Mouse (Mus musculus): Measurements from ENCODE around the gene Eno1. TPM values are rescaled to one million over a fixed set of nuclear protein-coding genes. Genes with fewer than 3 reads are reported as not detected.

Gene Eno1
- total RNA-seq (2022) = 100 to 1,000 TPM; 203 to 424 (median 307) TPM

DNA sequence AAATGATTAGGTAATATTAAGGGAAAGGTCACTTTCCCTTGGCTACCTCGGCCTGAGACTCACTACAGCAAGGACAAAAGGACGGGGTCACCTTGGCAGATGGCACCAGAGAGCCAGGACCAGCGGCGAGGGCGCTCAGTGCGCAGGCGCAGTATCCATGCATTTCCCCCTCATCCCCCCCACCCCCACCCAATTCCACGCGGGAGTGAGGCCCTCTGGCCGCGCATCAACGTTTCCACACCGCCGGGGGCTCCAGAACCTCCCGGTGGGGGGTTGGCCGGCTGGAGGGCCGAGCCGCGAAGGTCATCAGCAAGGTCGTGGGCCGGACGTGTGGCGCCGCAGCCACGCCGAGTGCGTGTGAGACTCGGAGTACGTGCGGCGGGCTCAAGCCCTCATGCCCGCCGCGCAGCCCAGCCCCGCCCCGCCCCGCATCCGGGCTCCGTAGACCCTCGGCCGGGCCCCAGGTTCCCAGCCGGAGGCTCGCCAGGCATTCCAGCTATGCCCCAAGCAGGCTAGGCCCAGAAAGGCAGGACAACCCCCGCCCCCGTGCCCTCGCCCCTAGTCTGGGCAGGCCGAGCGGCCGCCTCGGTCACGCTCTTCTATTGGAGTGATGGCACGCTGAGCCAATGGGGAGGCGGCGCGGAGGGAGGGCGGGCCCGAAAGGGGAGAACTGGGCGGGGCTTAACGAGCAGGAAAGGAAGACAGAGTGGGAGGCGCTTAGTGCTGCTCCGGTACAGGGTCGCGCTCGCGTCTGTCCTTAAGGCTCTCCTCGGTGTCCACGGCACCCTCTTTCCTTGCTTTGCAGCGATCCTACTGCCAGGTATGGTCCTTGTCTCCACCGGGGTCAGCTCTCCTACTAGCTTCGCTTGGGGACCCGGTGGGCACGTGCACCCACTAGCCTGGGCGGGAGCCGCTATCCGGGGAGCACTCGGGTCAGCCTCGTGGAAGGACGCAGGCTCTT lies at the start of gene Eno1:
Gene Eno1 (plus strand): TSS at position 201 of the 961 bp plus-strand sequence.
- peak; percentile 92 for DNase-seq

DNA sequence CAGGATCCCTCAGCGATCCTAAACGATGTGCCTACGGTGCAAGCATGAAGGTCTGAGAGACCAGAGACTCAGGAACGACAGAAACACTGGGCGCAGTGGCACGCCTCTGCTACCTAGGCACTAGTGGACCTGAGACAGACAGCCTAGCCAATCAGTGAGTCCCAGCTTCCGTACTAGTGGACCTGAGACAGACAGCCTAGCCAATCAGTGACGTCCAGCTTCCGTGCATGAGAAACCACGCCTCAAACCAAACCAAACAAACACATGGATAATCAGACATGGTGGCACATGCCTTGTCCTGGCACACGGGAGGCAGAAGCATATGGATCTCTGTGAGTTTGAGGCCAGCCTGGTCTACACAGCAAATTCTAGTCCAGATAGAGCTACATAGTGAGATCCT lies 48.3 kb upstream of the Eno1 start:
- no peak for DNase-seq

DNA sequence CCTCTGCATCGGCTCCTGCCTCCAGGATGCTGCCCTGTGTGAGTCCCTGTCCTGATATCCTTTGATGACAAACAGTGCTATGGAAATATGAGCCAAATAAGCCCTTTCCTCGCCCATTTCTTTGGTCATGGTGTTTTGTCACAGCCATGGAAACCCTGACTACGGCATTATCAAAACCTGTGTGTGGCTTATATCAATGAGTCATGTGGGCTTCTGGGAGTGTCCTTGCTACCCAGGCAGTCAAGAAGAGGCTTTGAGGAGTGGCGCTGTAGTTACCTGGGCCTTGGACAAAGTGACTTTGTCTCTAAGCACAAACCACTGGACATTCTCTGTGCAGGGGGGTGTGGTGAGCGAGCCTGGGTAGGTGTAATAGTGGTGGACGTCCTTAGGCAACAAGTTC lies 44.3 kb upstream of the Eno1 start:
- no peak for DNase-seq

DNA sequence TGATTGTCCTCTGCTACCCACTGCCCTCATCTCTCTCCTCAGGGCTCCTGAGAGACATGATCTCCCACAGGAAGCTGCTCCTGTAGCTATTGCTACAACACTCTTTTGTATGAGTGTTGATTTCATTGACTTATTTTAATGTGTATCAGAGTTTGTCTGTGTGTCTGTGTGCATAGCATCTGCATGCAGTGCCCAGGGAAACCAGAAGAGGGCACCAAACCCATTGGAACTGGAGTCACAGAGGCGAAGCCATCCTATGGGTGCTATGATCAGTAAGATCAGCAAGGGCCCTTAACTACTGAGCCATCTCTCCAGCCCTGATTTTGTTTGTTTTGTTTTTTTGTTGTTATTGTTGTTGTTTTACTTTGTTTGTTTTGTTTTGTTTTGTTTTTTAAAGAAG lies 42.6 kb upstream of the Eno1 start:
- no peak for DNase-seq

DNA sequence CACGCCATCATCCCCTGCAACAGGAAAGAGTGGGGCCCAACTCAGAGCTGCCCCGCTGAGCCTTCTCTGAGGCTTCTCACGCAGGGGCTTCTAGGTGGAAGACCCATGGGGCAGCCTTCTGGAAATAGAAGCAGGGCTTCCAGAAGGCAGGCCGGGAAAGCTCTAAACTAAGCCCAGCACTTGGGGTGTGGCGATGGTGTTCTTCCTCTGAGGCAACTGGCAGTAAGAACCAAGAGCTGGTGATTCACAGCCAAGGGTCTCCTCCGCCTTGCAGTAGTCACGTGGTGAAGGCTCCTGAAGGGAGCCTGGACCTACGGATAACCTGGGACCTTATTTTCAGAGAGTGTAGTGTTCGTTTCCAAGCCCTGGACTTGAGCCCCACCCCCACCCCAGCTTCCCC lies 38.3 kb upstream of the Eno1 start:
- DNase-seq = no peak

DNA sequence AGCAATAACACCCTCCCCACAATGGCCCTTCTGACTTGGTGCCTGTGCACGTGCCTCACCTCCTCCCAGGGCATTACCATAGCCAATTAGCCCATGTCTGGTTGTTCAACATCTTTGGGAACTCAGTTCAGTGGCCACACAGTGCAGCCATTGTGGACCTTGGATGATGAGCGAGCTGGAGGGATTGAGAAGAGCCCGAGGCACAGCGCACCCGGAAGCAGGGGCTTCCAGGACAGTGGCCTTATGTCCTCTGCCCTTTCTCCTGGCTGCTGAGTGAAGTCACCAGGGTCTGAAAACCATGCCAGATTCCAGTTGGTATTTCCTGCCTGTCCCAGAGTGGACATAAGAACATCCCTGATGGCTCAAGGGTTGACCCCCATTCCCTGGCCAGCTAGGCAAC lies 35.3 kb upstream of the Eno1 start, which contains the start of gene Car6:
Gene Car6 (minus strand): TSS at position 101 of the 400 bp plus-strand sequence.
- no peak for DNase-seq

DNA sequence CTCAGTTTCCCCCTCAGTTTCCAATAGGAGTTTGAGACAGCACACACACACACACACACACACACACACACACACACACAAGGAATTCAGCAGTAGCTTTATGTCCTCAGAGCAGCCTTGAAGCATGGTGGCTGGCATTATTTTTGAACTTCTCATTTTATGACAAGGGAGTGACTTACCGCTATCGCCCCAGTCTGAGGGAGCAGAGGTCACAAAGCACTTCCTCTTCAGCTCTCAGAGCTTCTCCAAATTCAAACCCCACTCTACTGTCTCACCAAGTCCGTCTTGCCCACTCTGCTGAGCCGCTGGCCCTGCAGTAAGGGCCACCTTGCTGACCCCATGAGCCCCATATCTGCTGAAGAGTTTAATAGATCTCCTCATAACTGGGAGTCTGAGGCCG lies 33.8 kb upstream of the Eno1 start:
- DNase-seq = no peak

DNA sequence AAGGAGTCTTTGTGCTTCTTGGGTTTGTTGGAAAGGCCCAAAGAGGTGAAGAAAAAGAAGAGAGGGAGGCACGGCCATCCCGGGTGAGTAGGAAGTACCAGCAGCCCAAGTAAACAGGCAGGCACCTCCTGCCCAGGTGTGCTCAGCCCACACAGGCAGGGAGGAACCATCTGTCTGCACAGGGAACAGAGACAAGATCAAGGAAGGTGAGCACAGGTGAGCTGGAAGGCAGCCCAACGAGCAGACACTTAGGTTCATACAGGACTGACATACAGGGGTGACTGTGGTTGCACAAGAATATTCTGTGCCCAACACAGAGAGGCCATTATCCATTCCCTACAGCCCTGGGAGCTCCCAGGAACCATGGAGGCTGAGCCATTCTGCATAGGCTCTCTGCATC lies 31.6 kb upstream of the Eno1 start:
- DNase-seq = no peak

DNA sequence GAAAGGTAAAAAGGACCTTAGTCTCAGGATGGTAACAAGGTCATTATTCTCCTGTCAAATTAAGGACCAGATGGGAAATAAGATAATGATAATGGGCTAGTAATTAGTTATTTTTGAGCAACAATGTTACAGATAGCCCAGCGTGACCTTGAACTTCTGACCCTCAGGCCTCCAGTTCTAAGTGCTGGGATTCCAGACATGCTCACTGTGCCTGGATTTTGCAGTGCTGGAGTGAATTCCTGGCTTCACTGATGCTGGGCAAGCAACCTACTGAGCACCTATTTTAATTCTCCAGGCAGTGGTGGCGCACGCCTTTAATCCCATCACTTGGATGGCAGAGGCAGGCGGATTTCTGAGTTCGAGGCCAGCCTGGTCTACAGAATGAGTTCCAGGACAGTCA lies 26.8 kb upstream of the Eno1 start:
- DNase-seq = no peak

DNA sequence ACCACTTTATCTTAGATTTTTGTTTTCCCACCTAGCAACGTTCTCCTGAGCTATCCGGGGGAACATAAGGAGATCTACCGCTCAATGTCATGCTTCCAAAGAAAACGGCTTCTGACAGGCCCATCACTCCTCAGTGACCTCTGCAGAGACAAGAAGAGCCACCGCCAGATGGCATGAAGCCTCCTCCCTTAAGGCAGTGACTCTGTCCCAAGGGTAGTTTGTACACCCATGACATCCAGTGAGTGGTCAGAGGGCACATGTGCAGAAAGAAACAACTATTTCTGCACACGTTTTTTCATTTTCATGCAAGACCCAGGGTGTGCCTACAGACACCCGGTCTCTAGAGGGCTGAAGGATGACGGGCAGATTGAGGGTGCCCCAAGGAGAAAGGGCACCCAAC lies 26.2 kb upstream of the Eno1 start:
- DNase-seq = no peak

DNA sequence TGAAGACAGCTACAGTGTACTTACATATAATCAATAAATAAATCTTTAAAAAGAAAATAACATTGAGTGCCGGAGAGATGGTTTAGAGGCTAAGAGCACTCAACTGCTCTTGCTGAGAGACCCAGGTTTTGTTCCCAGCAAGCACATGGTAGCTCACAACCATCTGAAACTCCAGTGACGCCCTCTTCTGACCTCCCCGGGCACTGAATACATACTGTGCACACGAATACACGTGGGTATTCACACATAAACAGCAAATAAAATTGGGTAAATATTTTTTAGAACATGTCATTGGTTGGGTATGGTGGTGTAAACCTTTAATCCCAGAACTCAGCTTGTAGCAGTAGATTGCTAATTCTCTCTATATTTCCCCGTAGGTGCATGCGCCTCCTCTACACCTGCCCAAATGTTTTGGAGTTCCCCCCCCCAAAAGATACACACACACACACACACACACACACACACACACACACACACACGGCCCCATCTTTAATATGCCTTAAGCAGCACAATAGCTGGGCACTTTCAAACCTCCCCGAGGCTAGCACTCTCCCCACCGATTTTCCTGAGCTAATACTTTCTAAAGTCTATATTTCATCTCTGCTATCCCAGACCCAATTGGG lies 24.5 kb upstream of the Eno1 start:
- no peak for DNase-seq

DNA sequence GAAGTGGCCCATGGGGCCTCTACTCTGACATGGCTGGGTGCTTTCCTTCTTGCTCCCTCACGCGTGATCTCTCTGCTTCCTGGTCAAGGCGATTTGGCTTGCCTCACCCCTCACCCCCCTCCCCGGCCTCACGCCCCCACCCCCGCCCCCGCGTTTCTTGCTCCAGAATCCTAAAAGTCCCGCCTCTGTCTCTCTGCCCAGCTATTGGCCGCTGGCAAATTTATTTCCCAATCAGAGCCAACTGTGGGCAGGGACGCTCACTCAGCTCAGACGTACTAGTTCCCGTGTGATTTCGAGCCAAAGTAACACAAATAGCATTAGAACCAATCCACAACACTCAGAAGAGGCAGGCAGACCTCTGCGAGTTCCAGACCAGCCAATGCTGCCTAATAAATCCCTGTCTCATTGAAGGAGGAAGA lies 24.0 kb upstream of the Eno1 start:
- peak; percentile 44 for DNase-seq

DNA sequence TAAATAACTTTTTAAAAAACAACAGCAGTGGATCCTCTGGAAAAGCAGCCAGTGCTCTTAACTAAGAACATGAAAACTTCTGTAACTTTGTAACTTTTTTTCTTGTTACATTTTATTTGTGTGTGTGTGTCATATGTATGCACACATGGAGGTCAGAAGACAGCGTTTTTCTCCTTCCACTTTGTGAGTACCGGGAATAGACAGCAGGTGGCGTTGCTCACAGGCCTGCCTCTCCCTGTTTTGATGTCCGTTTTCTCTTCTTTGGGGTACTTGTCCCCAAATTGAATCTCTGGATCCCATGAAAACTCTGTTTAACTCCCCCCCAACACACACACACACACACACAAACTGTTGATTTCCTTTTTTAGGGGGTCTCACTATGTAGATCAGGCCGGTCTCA lies 22.6 kb upstream of the Eno1 start:
- DNase-seq = no peak

DNA sequence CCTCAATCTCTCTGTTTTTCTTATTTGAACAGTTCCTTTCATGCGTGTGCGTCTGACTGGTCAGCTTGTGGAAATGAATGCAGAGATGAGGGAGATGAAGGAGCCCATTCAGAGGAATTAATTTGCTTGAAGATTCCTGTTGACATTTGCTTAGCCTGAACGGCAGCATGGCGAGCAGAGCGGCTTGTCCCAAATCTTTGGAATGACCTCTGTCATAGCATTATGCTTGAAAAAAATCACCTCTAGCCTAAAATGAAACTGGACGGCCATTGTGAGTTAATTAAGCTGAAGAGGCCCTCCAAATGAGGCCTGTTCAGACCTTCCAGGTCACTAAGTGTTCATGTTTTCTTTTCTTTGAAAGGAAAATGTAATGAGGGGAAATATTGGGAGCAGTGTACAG lies 20.1 kb upstream of the Eno1 start:
- no peak for DNase-seq

DNA sequence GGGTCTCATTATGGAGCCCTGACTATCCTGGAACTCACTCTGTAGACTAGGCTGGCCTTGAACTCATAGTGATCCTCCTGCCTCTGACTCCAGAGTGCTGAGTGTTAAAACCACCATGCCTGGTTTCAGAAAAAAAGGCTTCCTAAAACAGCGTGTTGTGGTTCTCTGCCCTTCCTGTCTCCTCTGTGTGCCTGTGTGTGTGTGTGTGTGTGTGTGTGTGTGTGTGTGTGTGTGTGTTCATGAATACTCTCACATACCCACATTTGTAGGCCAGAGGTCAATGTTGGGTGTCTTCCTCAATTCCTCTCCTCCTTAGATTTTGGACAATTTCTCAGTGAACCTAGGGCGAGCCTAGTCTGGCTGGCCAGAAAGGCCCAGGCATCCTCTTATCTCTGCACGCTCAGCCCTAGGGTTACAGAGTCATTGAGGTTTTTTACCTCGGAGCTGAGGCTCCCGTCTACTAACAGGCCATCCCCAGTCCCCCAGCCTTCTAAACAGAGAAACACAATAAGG lies 19.4 kb upstream of the Eno1 start:
- no peak for DNase-seq

DNA sequence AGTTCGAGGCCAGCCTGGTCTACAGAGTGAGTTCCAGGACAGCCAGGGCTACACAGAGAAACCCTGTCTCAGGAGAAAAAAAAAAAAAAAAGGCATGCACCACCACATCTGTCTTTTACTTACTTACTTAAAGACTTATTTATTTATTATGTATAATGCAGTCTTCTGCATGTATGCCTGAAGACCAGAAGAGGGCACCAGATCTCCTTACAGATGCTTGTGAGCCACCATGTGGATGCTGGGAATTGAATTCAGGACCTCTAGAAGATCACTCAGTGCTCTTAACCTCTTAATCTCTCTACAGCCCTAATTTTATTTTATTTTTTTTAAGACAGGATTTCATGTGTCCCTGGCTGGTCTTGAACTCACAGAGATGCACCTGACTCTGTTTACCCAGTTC lies 18.6 kb upstream of the Eno1 start:
- DNase-seq = no peak

DNA sequence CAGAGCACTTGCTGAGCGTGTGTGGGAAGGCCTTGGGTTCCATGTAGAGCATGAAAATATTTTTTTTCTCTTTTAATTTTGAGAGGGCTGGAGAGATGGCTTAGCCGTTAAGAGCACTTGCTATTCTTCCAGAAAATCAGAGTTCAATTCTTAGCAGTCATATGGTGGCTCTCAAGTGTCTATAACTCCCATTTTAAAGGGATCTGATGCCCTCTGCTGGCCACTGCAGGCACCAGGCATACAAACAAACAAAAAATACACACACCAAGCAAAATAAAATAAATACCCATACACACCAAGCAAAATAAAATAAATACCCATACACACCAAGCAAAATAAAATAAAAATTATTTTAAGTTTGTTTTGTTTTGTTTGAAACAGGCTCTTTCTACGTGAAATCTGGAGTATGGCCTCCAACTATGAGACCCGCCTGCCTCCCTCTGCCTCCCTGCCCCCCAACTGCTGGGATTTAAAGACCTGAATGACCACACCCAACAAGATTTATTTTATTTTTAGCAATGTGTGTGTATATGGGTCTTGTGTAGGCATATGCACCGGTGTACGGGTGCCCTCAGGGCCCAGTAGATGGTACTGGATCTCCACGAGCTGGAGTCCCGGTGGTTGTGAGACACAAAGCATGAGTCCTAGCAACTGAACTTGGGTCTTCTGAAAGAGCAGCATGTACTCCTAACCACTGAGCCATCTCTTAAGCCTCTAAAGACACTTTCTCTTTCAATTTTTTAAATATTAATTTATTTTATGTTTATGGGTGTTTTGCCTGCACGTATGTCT lies 16.8 kb upstream of the Eno1 start:
- DNase-seq = no peak

DNA sequence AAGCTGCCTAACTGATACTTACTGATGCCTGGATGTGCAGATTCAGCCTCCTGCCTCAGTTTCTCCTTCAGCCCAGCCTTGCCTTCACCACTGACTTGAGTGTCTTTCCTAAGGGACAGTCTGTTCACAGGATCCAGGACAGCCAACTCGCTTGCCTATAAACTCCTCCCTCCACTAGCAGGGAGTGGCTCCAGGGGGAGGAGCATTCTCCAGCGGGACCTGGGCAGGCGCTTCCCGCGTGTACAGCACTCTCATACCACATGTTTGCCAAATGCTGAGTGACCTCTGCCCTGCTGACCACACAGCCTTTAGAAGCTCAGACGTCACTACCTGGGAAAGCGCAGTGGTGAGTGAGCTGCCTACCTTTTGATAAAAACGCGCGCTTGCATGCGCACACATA lies 15.9 kb upstream of the Eno1 start:
- DNase-seq = no peak

DNA sequence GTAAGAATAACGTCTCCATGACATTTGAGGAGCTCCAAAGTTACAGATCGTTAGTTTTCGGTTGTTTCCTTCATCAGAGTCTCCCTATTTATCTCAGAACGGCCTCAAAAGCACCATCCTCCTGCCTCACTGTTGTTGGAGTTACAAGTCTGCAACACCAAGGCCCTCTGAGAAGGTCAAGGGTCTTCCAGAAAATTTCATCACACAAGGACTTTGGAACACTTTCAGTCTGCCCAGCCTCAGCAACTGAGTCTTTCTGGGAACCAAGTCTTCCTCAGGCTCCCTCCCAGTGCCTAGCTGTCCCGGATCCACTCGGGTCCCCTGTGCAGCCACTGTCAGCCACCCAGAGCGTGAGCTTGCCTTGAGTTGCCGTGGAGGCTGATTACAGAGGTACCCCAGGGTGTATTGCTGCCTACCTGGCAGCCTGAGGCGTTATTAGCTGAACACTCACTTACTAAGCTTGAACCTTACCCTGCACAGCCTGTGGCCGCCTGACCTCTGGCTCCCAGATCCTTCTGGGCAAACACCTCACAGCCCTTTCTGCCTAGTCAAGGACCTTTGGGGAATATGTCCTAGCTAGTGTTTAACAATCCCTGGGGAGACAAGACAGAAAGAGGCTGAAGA lies 15.4 kb upstream of the Eno1 start:
- no peak for DNase-seq

DNA sequence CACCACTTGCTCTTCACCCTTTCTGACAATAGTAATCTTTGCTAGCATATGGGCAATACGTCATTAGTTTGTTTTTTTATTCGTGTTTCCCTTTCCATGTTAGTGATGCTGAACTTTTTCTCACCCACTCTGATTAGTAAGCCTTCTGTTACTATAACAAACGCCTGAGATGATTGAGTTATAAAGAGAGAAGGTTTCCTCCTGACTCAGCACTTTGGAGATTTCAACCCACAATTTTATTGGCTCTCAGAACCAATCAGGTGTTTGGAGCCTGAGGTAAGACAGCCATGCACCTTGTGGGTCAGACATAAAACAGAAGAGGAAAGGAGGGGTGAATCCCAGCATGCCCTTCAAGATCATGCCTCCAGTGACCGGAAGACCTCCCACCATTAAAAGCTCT lies 12.7 kb upstream of the Eno1 start:
- no peak for DNase-seq

DNA sequence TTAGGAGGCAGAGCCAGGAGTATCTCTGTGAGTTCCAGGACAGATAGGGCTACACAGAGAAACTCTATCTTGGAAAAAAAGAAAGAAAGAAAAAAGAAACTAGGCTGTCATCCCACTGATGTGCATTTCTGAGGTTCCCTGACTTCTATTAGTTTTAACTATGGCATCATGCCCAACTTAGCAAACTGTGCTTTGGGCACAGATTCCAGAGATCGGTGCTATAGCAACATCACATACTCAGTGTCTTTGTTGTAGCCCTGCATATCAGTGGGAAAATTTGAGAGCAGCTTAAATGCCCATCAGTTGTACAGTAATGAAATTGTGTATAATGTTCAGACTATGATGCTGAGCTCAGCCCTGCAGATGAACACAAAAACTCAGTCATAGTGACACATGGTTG lies 10.8 kb upstream of the Eno1 start:
- no peak for DNase-seq
